Mouse (Mus musculus) liver, adult 2 months (tissue): Measurements from ENCODE around the gene Rara. TPM values are rescaled to one million over a fixed set of nuclear protein-coding genes. Genes with fewer than 3 reads are reported as not detected.

Experiments
- DNase-seq: peaks from one replicate; pipeline ENCODE4 v3.0.0-alpha.2; 2011; ENCODE audit warnings: low read depth, low spot score; ENCODE audit errors: extremely low read depth
- H3K27ac ChIP-seq: fragments of 200-500 bp; replicated peaks from 2 replicates; pipeline ENCODE4 v1.5.1; 2012; ENCODE audit warnings: low read depth, mild to moderate bottlenecking, control low read depth, inconsistent platforms, low read length; ENCODE audit not compliant: insufficient read depth
- H3K27me3 ChIP-seq: fragments of 200-500 bp; 2 replicates; pipeline ENCODE4 v1.6.1; 2012; ENCODE audit warnings: mild to moderate bottlenecking, moderate library complexity, low read length, inconsistent platforms; ENCODE audit not compliant: control insufficient read depth, insufficient read depth
- H3K36me3 ChIP-seq: fragments of 200-500 bp; 2 replicates; pipeline ENCODE4 v1.6.1; 2012; ENCODE audit warnings: low read length, inconsistent platforms; ENCODE audit not compliant: control insufficient read depth, insufficient read depth
- H3K4me1 ChIP-seq: fragments of 200-500 bp; 2 replicates; pipeline ENCODE4 v1.6.1; 2011; ENCODE audit warnings: low read length; ENCODE audit not compliant: control insufficient read depth, insufficient read depth
- H3K4me3 ChIP-seq: fragments of 200-500 bp; 2 replicates; pipeline ENCODE4 v1.5.1; 2011; ENCODE audit warnings: low read depth, mild to moderate bottlenecking, control low read depth, low read length, moderate library complexity; ENCODE audit not compliant: insufficient read depth
- H3K79me2 ChIP-seq: fragments of 200-500 bp; 2 replicates; pipeline ENCODE4 v1.6.1; 2012; ENCODE audit warnings: inconsistent platforms, mild to moderate bottlenecking, low read length, moderate library complexity; ENCODE audit not compliant: control insufficient read depth, insufficient read depth
- H3K9ac ChIP-seq: fragments of 200-500 bp; 2 replicates; pipeline ENCODE4 v1.6.1; 2012; ENCODE audit warnings: low read depth, mild to moderate bottlenecking, control low read depth, inconsistent platforms, low read length
- CTCF ChIP-seq: fragments of 200-500 bp; IDR thresholded peaks from 2 replicates; pipeline ENCODE4 v1.5.1; 2011; ENCODE audit warnings: low read depth, low read length, control low read depth
- POLR2A ChIP-seq: fragments of 200-500 bp; IDR thresholded peaks from 2 replicates; pipeline ENCODE4 v1.6.1; 2011; ENCODE audit warnings: low read length, control low read depth; ENCODE audit not compliant: insufficient read depth; ENCODE audit errors: extremely low read depth
- WGBS: fragments of 180-500 bp; shearing (Covaris S2); methylation state at CpG from one replicate; pipeline ENCODE4 v1.1.7; 2018; 5-methylcytosine and 5-hydroxymethylcytosine counted together
- polyA plus RNA-seq: library from polyadenylated mRNA; depleted of rRNA; stranded (reverse); fragments of >200 nt; gene quantifications from 2 replicates; pipeline ENCODE4 v1.2.3, GENCODE M21; 2012
- total RNA-seq: library from RNA; depleted of rRNA; stranded (reverse); fragments of >200 nt; gene quantifications from 2 replicates; pipeline ENCODE4 v1.2.3, GENCODE M21; 2014

Rara gene
- total and polyA plus RNA-seq, 2 experiments: 3.7 to 14.1 TPM

DNA sequence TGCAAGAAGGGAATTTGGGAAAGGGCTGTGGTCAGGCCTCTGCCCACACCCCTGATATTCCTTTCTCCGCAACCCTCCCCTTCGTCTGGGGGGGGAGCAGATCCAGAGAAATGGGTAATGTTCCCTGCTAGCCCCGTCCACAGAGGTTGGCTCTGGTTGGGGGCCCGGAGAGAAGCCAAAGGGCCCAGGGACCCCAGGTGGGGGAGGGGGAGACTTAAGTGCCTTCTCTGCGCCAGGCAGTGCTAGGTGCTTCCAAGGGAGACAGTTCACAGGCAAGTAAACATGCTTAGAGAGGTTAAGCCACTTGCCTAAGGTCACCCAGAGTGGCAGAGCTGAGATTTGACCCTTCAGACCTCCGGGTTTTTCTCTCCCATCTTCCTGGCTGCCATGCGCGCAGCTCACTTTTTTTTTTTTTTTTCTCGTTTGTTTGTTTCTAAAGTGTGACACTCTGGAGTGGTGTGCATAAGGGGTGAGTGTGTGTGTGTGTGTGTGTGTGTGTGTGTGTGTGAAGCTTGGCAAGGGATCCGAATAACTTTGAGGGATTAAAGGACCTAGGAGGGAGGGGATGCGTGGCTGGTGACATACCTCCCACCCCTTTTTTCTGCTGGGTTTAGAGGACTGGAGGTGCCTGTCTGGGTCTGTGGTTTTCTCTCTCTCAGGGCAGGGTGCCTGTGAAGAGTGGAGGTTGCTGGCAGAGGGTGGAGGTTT, 17.4 kb downstream of the Rara start:
- no peak overlapping the region for H3K4me3 ChIP-seq
- H3K27ac ChIP-seq: peak overlapping the region; percentile 78
- H3K36me3 ChIP-seq: no peaks in the 10 kb centered on the region
- no peaks in the 10 kb centered on the region for H3K27me3 ChIP-seq
- H3K9ac ChIP-seq: 0 out of 2 replicates have a peak overlapping the region, but pooled peaks have one; percentile 2
- peak; percentile 75 for DNase-seq
- no peak for TF ChIP-seq POLR2A
- TF ChIP-seq CTCF: no peak
- peaks cover 61% of the 10 kb centered on the region for H3K4me1 ChIP-seq
- H3K79me2 ChIP-seq: peaks cover 23% of the 10 kb centered on the region; the same call in 1 of the 2 replicates
- WGBS: 22% methylated on average over 11 of the region's 11 CpGs

GRCm38 (mm10) chr11:98945605-98945977, 18.0 kb downstream of the Rara start:
- WGBS: 13% methylated on average over 3 of the region's 3 CpGs
- TF ChIP-seq POLR2A (no peak), CTCF (no peak)
- no peaks in the 10 kb centered on the region for H3K36me3 ChIP-seq
- peak overlapping the region; percentile 13; the same call in 1 of the 2 replicates for H3K9ac ChIP-seq
- peaks cover 21% of the 10 kb centered on the region; the same call in 1 of the 2 replicates for H3K79me2 ChIP-seq
- no peak overlapping the region for H3K4me3 ChIP-seq
- DNase-seq: peak; percentile 93
- H3K4me1 ChIP-seq: peaks cover 65% of the 10 kb centered on the region
- H3K27me3 ChIP-seq: no peaks in the 10 kb centered on the region
- H3K27ac ChIP-seq: peak overlapping the region; percentile 78

DNA sequence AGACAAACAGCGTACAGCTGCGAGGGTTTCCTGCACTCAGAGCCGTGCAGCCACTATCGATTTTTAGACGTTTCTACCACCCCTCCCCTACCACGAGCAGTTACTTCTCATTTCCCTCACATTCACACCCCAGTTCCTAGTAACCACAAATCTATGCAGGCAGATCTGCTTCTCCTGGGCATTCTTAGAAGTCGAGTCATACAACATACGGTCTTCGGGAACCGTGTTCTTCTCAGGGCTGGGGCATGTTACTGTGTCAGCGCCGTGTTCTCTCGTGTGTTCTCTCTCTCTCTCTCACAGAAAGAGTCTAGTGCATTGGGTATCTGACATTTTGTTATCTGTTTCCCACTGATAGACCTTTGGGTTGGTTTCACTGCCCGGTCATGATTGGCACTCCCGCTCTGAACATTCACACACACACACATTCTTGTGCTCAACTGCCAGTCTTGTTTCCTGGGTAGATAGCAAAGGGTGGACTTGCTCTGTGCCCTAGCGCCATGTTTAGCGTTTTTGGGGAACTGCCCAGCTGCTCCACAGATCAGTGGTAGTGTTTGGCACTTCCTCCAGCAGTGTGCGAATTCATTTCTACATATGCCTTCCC, 20.5 kb downstream of the Rara start:
- WGBS: 31% methylated on average over 18 of the region's 18 CpGs
- TF ChIP-seq POLR2A (no peak), CTCF (no peak)
- H3K79me2 ChIP-seq: peaks cover 18% of the 10 kb centered on the region; the same call in 1 of the 2 replicates
- no peaks in the 10 kb centered on the region for H3K36me3 ChIP-seq
- peak; percentile 48 for DNase-seq
- peaks cover 67% of the 10 kb centered on the region for H3K4me1 ChIP-seq
- H3K27ac ChIP-seq: peak overlapping the region; percentile 35
- no peaks in the 10 kb centered on the region for H3K27me3 ChIP-seq
- H3K4me3 ChIP-seq: no peak overlapping the region
- H3K9ac ChIP-seq: no peak overlapping the region

GRCm38 (mm10) chr11:98949242-98949957, 21.8 kb downstream of the Rara start:
- no peaks in the 10 kb centered on the region for H3K36me3 ChIP-seq
- TF ChIP-seq POLR2A: no peak
- TF ChIP-seq CTCF: no peak
- 69% methylated on average over 12 of the region's 12 CpGs for WGBS
- H3K27ac ChIP-seq: peak overlapping the region; percentile 22; the same call in 1 of the 2 replicates
- no peak for DNase-seq
- H3K4me3 ChIP-seq: no peak overlapping the region
- peaks cover 14% of the 10 kb centered on the region; the same call in 1 of the 2 replicates for H3K79me2 ChIP-seq
- no peak overlapping the region; the same call in 1 of the 2 replicates for H3K9ac ChIP-seq
- H3K27me3 ChIP-seq: no peaks in the 10 kb centered on the region
- peaks cover 65% of the 10 kb centered on the region for H3K4me1 ChIP-seq

- Histone ChIP-seq H3K27me3 (no peaks in the 10 kb centered on the region), H3K27ac (0 out of 2 replicates have a peak overlapping the region, but pooled peaks have one; percentile 22), H3K36me3 (no peaks in the 10 kb centered on the region), H3K9ac (peak overlapping the region; percentile 15; the same call in 1 of the 2 replicates), H3K4me3 (no peak overlapping the region), H3K4me1 (peaks cover 63% of the 10 kb centered on the region), H3K79me2 (peaks cover 19% of the 10 kb centered on the region; the same call in 1 of the 2 replicates)
- TF ChIP-seq POLR2A (no peak), CTCF (no peak)
- WGBS: 45% methylated on average over 7 of the region's 7 CpGs
- peak; percentile 75 for DNase-seq
Observed at GRCm38 (mm10) chr11:98949958-98950460, 22.4 kb downstream of the Rara start.
